Mouse (Mus musculus) bone marrow, adult 2 months (tissue): ENCODE measurements around the gene Cobl. TPM values are rescaled to one million over a fixed set of nuclear protein-coding genes. Genes with fewer than 3 reads are reported as not detected.

ENCODE experiments used
- H3K27ac ChIP-seq: fragments of 200-500 bp; 2 replicates; pipeline ENCODE4 v1.5.1; 2012; ENCODE audit warnings: low read depth, mild to moderate bottlenecking, control low read depth, inconsistent platforms, low read length; ENCODE audit not compliant: control insufficient read depth, poor library complexity, insufficient read depth
- H3K4me1 ChIP-seq: fragments of 200-500 bp; 2 replicates; pipeline ENCODE4 v1.6.1; 2011; ENCODE audit warnings: low read length; ENCODE audit not compliant: control insufficient read depth, insufficient read depth
- H3K4me3 ChIP-seq: fragments of 200-500 bp; replicated peaks from 2 replicates; pipeline ENCODE3; 2011; ENCODE audit warnings: mild to moderate bottlenecking, low read depth, low read length, control low read depth; ENCODE audit not compliant: control insufficient read depth
- CTCF ChIP-seq: fragments of 200-500 bp; IDR thresholded peaks from 2 replicates; pipeline ENCODE4 v1.5.1; 2011; ENCODE audit warnings: low read length, control low read depth; ENCODE audit not compliant: control insufficient read depth, insufficient read depth
- POLR2A ChIP-seq: fragments of 200-500 bp; IDR thresholded peaks from 2 replicates; pipeline ENCODE4 v1.6.1; 2011; ENCODE audit warnings: low read depth, mild to moderate bottlenecking, control low read depth, low read length, borderline replicate concordance; ENCODE audit not compliant: control insufficient read depth
- WGBS: fragments of 180-500 bp; shearing (Covaris S2); methylation state at CpG from one replicate; pipeline ENCODE4 v1.1.7; 2018; 5-methylcytosine and 5-hydroxymethylcytosine counted together
- polyA plus RNA-seq: library from polyadenylated mRNA; stranded (reverse); fragments of >200 nt; gene quantifications from 2 replicates; pipeline ENCODE4 v1.2.4, GENCODE M21; 2011; ENCODE audit warnings: low replicate concordance; ENCODE audit not compliant: missing spikeins, insufficient read depth, insufficient read length

The Cobl gene
- polyA plus RNA-seq, 1 experiment: 4.2 TPM

GRCm38 (mm10) chr11:12227343-12227742, 237.4 kb downstream of the Cobl start:
- no peak overlapping the region for H3K27ac ChIP-seq
- no peaks in the 10 kb centered on the region for H3K4me1 ChIP-seq
- WGBS: 68% methylated on average over 3 of the region's 3 CpGs
- H3K4me3 ChIP-seq: no peak overlapping the region
- no peak for TF ChIP-seq POLR2A
- TF ChIP-seq CTCF: no peak

- WGBS: 53% methylated on average over 4 of the region's 4 CpGs
- no peak for TF ChIP-seq POLR2A
- TF ChIP-seq CTCF: no peak
- Histone ChIP-seq H3K27ac (no peak overlapping the region), H3K4me3 (no peak overlapping the region), H3K4me1 (no peaks in the 10 kb centered on the region)
Observed at GRCm38 (mm10) chr11:12219594-12220530, 244.9 kb downstream of the Cobl start.

GRCm38 (mm10) chr11:12216897-12217296, 247.9 kb downstream of the Cobl start:
- no peak overlapping the region for H3K27ac ChIP-seq
- TF ChIP-seq POLR2A (no peak), CTCF (no peak)
- 81% methylated on average over 1 of the region's 1 CpGs for WGBS
- no peak overlapping the region for H3K4me3 ChIP-seq
- no peaks in the 10 kb centered on the region for H3K4me1 ChIP-seq

- 90% methylated on average over 1 of the region's 1 CpGs for WGBS
- no peak for TF ChIP-seq POLR2A
- TF ChIP-seq CTCF: no peak
- H3K4me1 ChIP-seq: no peaks in the 10 kb centered on the region
- H3K27ac ChIP-seq: no peak overlapping the region
- H3K4me3 ChIP-seq: no peak overlapping the region
Observed at GRCm38 (mm10) chr11:12215582-12215981, 249.2 kb downstream of the Cobl start.

- Histone ChIP-seq H3K27ac (no peak overlapping the region), H3K4me3 (no peak overlapping the region), H3K4me1 (no peaks in the 10 kb centered on the region)
- 76% methylated on average over 2 of the region's 2 CpGs for WGBS
- TF ChIP-seq CTCF (no peak), POLR2A (no peak)
Observed at GRCm38 (mm10) chr11:12208574-12208973, 256.2 kb downstream of the Cobl start.

GRCm38 (mm10) chr11:12205201-12206161, 259.3 kb downstream of the Cobl start:
- H3K27ac ChIP-seq: no peak overlapping the region
- TF ChIP-seq CTCF: no peak
- no peak for TF ChIP-seq POLR2A
- WGBS: 51% methylated on average over 6 of the region's 6 CpGs

GRCm38 (mm10) chr11:12199441-12199840, 265.3 kb downstream of the Cobl start:
- H3K4me3 ChIP-seq: no peak overlapping the region
- TF ChIP-seq POLR2A (no peak), CTCF (no peak)
- 84% methylated on average over 4 of the region's 4 CpGs for WGBS
- no peak overlapping the region for H3K27ac ChIP-seq
- H3K4me1 ChIP-seq: no peaks in the 10 kb centered on the region

More at GRCm38 (mm10) chr11:12205201-12206161, 259.3 kb downstream of the Cobl start:
- Histone ChIP-seq H3K4me1 (no peaks in the 10 kb centered on the region), H3K4me3 (no peak overlapping the region)

GRCm38 (mm10) chr11:12198700-12199349, 265.9 kb downstream of the Cobl start:
- Histone ChIP-seq H3K4me3 (no peak overlapping the region), H3K27ac (no peak overlapping the region), H3K4me1 (no peaks in the 10 kb centered on the region)
- no peak for TF ChIP-seq POLR2A
- TF ChIP-seq CTCF: no peak
- 79% methylated on average over 6 of the region's 6 CpGs for WGBS

GRCm38 (mm10) chr11:12198017-12198416, 266.7 kb downstream of the Cobl start:
- no peak overlapping the region for H3K4me3 ChIP-seq
- WGBS: 67% methylated on average over 2 of the region's 2 CpGs
- H3K4me1 ChIP-seq: no peaks in the 10 kb centered on the region
- H3K27ac ChIP-seq: no peak overlapping the region
- TF ChIP-seq CTCF (no peak), POLR2A (no peak)
